Mouse (Mus musculus): Measurements from ENCODE around the gene Vmn1r116.
"Not testable (repeated sequence)": the region's sequence is repeated elsewhere in the genome, so short reads cannot be mapped to it uniquely, and the experiment has no call there.

Vmn1r116 gene

GRCm38 (mm10) chr7:20871956-20872355, at the start of gene Vmn1r116:
Gene Vmn1r116 (plus strand): TSS chr7:20872256.
- not testable (repeated sequence) for DNase-seq (ENCODE audit: low read depth, low spot score)

GRCm38 (mm10) chr7:20844885-20845284, 27.2 kb upstream of the Vmn1r116 start, which contains the start of gene Vmn1r115:
Gene Vmn1r115 (minus strand): TSS chr7:20844985.
- DNase-seq (ENCODE audit: low read depth, low spot score): not testable (repeated sequence)

- DNase-seq (ENCODE audit: low read depth, low spot score): not testable (repeated sequence)
Observed at GRCm38 (mm10) chr7:20884021-20884420, 12.0 kb downstream of the Vmn1r116 start, which contains the start of gene Vmn1r117. Gene Vmn1r117 (minus strand): TSS chr7:20884121.

GRCm38 (mm10) chr7:20912247-20912646, 40.2 kb downstream of the Vmn1r116 start, which contains the start of gene Vmn1r118:
Gene Vmn1r118 (minus strand): TSS chr7:20912347.
- not testable (repeated sequence) for DNase-seq (ENCODE audit: low read depth, low spot score)
